16 mouse cellular contexts compared by ENCODE assay signal in the genomic region with DNA sequence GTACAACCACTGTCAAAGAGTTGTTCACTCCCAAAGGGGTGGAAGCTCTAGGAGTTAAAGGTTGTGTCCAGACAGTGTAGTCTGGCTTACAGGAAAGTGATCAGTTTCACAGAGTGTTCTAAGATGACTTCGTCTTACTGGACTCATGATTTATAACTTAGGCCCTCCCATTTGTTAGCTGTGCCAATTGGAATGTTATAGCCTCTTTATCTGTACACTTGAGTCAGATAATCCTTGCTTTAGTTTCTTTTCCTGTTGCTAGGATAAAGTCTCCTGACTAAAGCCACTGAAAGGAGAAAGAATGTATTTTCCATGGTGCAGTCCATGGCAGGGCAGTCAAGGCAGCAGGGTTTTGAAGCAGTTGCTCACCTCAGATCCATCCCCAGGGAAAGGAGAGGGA. TPM values are rescaled to one million over a fixed set of nuclear protein-coding genes. Genes with fewer than 3 reads are reported as not detected.
DNase-seq lines count a peak whose midpoint lies in the region; ATAC-seq and TF ChIP-seq lines count a peak whose summit lies in the region.
"Had no signal": no experiment of that assay in that cellular context is flagged by ENCODE, and none has a peak within 500 bp of the region (broad histone marks: within the 10 kb centered on the region; RNA-seq: fewer than 3 reads in every experiment).

No protein-coding gene starts in this region.

- no peak overlapping the region for H3K4me2 ChIP-seq in heart, embryonic 12.5 days
- H3K4me2 ChIP-seq in midbrain, embryonic 11.5 days = no peak overlapping the region
- H3K4me2 ChIP-seq in stomach, embryonic 15.5 days = no peak overlapping the region
- H3K4me2 ChIP-seq: forebrain, embryonic 13.5 days had no signal

- no peak for TF ChIP-seq POLR2A in embryonic fibroblast, embryonic 13.5 days (IDR thresholded peaks at IDR 0.05; ENCODE audit: low read depth, low read length)

- H3K27ac ChIP-seq in heart, embryonic 12.5 days (ENCODE audit: poor library complexity, severe bottlenecking) = peak overlapping the region; percentile 76
- H3K27ac ChIP-seq in midbrain, embryonic 11.5 days (ENCODE audit: low read depth, low read length) = no peak overlapping the region
- no peak overlapping the region for H3K27ac ChIP-seq in midbrain, embryonic 10.5 days (replicated peaks)
- H3K27ac ChIP-seq in embryonic fibroblast, embryonic 13.5 days (ENCODE audit: insufficient read depth, low read length) = peak overlapping the region; percentile 80
- peak overlapping the region; percentile 67 for H3K27ac ChIP-seq in stomach, embryonic 15.5 days
- H3K27ac ChIP-seq: forebrain, embryonic 13.5 days had no signal

- H3K27me3 ChIP-seq in heart, embryonic 12.5 days (replicated peaks) = no peaks in the 10 kb centered on the region
- no peaks in the 10 kb centered on the region for H3K27me3 ChIP-seq in midbrain, embryonic 11.5 days (ENCODE audit: control insufficient read depth, insufficient read depth, low read length)
- H3K27me3 ChIP-seq in midbrain, embryonic 10.5 days (ENCODE audit: low read depth, poor library complexity, severe bottlenecking) = no peaks in the 10 kb centered on the region
- H3K27me3 ChIP-seq in stomach, embryonic 15.5 days (replicated peaks) = no peaks in the 10 kb centered on the region
- H3K27me3 ChIP-seq: forebrain, embryonic 13.5 days; megakaryocyte, embryonic 14.5 days had no signal

- H3K9me3 ChIP-seq in heart, embryonic 12.5 days (replicated peaks) = no peaks in the 10 kb centered on the region
- no peaks in the 10 kb centered on the region for H3K9me3 ChIP-seq in midbrain, embryonic 11.5 days (ENCODE audit: control insufficient read depth, low read length)
- no peaks in the 10 kb centered on the region for H3K9me3 ChIP-seq in midbrain, embryonic 10.5 days (replicated peaks)
- H3K9me3 ChIP-seq in stomach, embryonic 15.5 days = no peaks in the 10 kb centered on the region
- H3K9me3 ChIP-seq: forebrain, embryonic 13.5 days; megakaryocyte, embryonic 14.5 days had no signal

- H3K36me3 ChIP-seq in heart, embryonic 12.5 days = peaks cover 3% of the 10 kb centered on the region; the same call in 1 of the 2 replicates
- no peaks in the 10 kb centered on the region for H3K36me3 ChIP-seq in midbrain, embryonic 11.5 days (ENCODE audit: control insufficient read depth, insufficient read depth, low read length)
- peaks cover 32% of the 10 kb centered on the region for H3K36me3 ChIP-seq in midbrain, embryonic 10.5 days
- no peaks in the 10 kb centered on the region for H3K36me3 ChIP-seq in stomach, embryonic 15.5 days

- WGBS in heart, embryonic 12.5 days = 13% methylated on average over 1 of the region's 1 CpGs
- 67% methylated on average over 1 of the region's 1 CpGs for WGBS in midbrain, embryonic 11.5 days
- WGBS in midbrain, embryonic 10.5 days = 77% methylated on average over 1 of the region's 1 CpGs
- 26% methylated on average over 1 of the region's 1 CpGs for WGBS in stomach, embryonic 15.5 days

- no peak for ATAC-seq in heart, embryonic 12.5 days (ENCODE audit: insufficient number of reproducible peaks, low FRiP score)
- no peak for ATAC-seq in midbrain, embryonic 11.5 days (ENCODE audit: low FRiP score)
- ATAC-seq in stomach, embryonic 15.5 days (ENCODE audit: insufficient read depth, low FRiP score, low read depth) = peak; percentile 53; the same call in 1 of the 2 replicates
- ATAC-seq: forebrain, embryonic 13.5 days had no signal

- no peak overlapping the region for H3K4me3 ChIP-seq in heart, embryonic 12.5 days
- no peak overlapping the region for H3K4me3 ChIP-seq in midbrain, embryonic 11.5 days (ENCODE audit: low read depth, low read length)
- no peak overlapping the region for H3K4me3 ChIP-seq in midbrain, embryonic 10.5 days
- H3K4me3 ChIP-seq in embryonic fibroblast, embryonic 13.5 days (ENCODE audit: insufficient read depth, low read length) = no peak overlapping the region
- H3K4me3 ChIP-seq in stomach, embryonic 15.5 days (replicated peaks) = no peak overlapping the region
- H3K4me3 ChIP-seq: forebrain, embryonic 13.5 days; megakaryocyte, embryonic 14.5 days had no signal

- TF ChIP-seq CTCF in embryonic fibroblast, embryonic 13.5 days (IDR thresholded peaks at IDR 0.05; ENCODE audit: borderline replicate concordance, insufficient read depth, low read length) = no peak

- DNase-seq in heart, adult 18-20 months = no peak
- peak; percentile 59 for DNase-seq in midbrain, embryonic 11.5 days (ENCODE audit: low spot score, missing footprints)
- no peak for DNase-seq in midbrain, embryonic 10.5 days (ENCODE audit: low spot score)
- no peak for DNase-seq in layer of hippocampus, adult 9-11 months
- no peak for DNase-seq in thymus, postnatal 10 days (ENCODE audit: low spot score in 2 of 2)
- DNase-seq: adrenal gland, adult 8-10 months; cerebellum, adult 9-11 months; kidney, adult 11 months; thymus, postnatal 14 days had no signal

- H3K4me1 ChIP-seq in heart, embryonic 12.5 days (replicated peaks) = peaks cover 42% of the 10 kb centered on the region
- no peaks in the 10 kb centered on the region for H3K4me1 ChIP-seq in midbrain, embryonic 11.5 days (ENCODE audit: control insufficient read depth, insufficient read depth, low read length)
- peaks cover 13% of the 10 kb centered on the region for H3K4me1 ChIP-seq in midbrain, embryonic 10.5 days
- peaks cover 18% of the 10 kb centered on the region for H3K4me1 ChIP-seq in embryonic fibroblast, embryonic 13.5 days (ENCODE audit: control insufficient read depth, insufficient read depth, low read length)
- H3K4me1 ChIP-seq in stomach, embryonic 15.5 days = 0 out of 2 replicates have a peak, but pooled peaks cover 4% of the 10 kb centered on the region

- 0 out of 2 replicates have a peak overlapping the region, but pooled peaks have one; percentile 39 for H3K9ac ChIP-seq in heart, embryonic 12.5 days
- H3K9ac ChIP-seq in midbrain, embryonic 11.5 days (ENCODE audit: low read length) = no peak overlapping the region
- H3K9ac ChIP-seq in stomach, embryonic 15.5 days = no peak overlapping the region
- H3K9ac ChIP-seq: forebrain, embryonic 13.5 days had no signal

RNA-seq across cellular contexts. Expression of a gene that starts 10.0 kb away (rescaled TPM):
- polyA plus RNA-seq in heart, embryonic 12.5 days (2016; fragmentation: Nextera tagmentation; extraction: Ambion mirVana) = 20.8 and 21.4 TPM in 2 replicates
- total RNA-seq in heart, adult 18-20 months (2021) = 10 to 100 TPM; 16.6 to 18.5 TPM
- 21.8 and 22.0 TPM in 2 replicates for polyA plus RNA-seq in midbrain, embryonic 11.5 days (2014; fragmentation: Nextera tagmentation; extraction: Ambion mirVana)
- polyA plus RNA-seq in midbrain, embryonic 10.5 days (2016; fragmentation: Nextera tagmentation; extraction: Ambion mirVana) = 19.2 and 19.4 TPM in 2 replicates
- 62.4 and 65.2 TPM in 2 replicates for polyA plus RNA-seq in embryonic fibroblast, embryonic 13.5 days (2011; ENCODE audit: insufficient read length, low read depth, missing spikeins)
- 22.3 and 24.6 TPM in 2 replicates for polyA plus RNA-seq in stomach, embryonic 15.5 days (2015; fragmentation: Nextera tagmentation; extraction: Ambion mirVana)

RNA-seq across cellular contexts. Expression of a gene that starts 36.9 kb away (rescaled TPM):
- 0.37 TPM in 1 of 2 replicates, not detected in the other for polyA plus RNA-seq in heart, embryonic 12.5 days (2016; fragmentation: Nextera tagmentation; extraction: Ambion mirVana)
- total RNA-seq in heart, adult 18-20 months (2021) = under 1 TPM in 1 of 2 experiments, not detected in 1; 0.59 TPM
- polyA plus RNA-seq in midbrain, embryonic 11.5 days (2014; fragmentation: Nextera tagmentation; extraction: Ambion mirVana) = not detected in 2 replicates
- 0.05 TPM in 1 of 2 replicates, not detected in the other for polyA plus RNA-seq in midbrain, embryonic 10.5 days (2016; fragmentation: Nextera tagmentation; extraction: Ambion mirVana)
- polyA plus RNA-seq in embryonic fibroblast, embryonic 13.5 days (2011; ENCODE audit: insufficient read length, low read depth, missing spikeins) = not detected in 2 replicates
- polyA plus RNA-seq in stomach, embryonic 15.5 days (2015; fragmentation: Nextera tagmentation; extraction: Ambion mirVana) = 0.33 and 0.34 TPM in 2 replicates
- total RNA-seq: adrenal gland, adult 8-10 months; hematopoietic stem cell, adult 5-6 weeks had no signal
- polyA plus RNA-seq: forebrain, embryonic 13.5 days; limb, embryonic 11.5 days had no signal

RNA-seq across cellular contexts. Expression of a gene that starts 38.8 kb away (rescaled TPM):
- polyA plus RNA-seq in heart, embryonic 12.5 days (2016; fragmentation: Nextera tagmentation; extraction: Ambion mirVana) = 0.18 and 0.19 TPM in 2 replicates
- total RNA-seq in heart, adult 18-20 months (2021) = under 1 TPM in 1 of 2 experiments, not detected in 1; 0.49 TPM
- polyA plus RNA-seq in midbrain, embryonic 11.5 days (2014; fragmentation: Nextera tagmentation; extraction: Ambion mirVana) = 0.68 and 0.73 TPM in 2 replicates
- 0.60 and 0.64 TPM in 2 replicates for polyA plus RNA-seq in midbrain, embryonic 10.5 days (2016; fragmentation: Nextera tagmentation; extraction: Ambion mirVana)
- polyA plus RNA-seq in embryonic fibroblast, embryonic 13.5 days (2011; ENCODE audit: insufficient read length, low read depth, missing spikeins) = not detected in 2 replicates
- polyA plus RNA-seq in stomach, embryonic 15.5 days (2015; fragmentation: Nextera tagmentation; extraction: Ambion mirVana) = 0.90 and 1.4 TPM in 2 replicates
- total RNA-seq: hematopoietic stem cell, adult 5-6 weeks had no signal

Comparison
In these comparisons a context has a peak if more than half of its experiments do, and no peak if none do; other contexts are left out.
1. H3K27ac ChIP-seq: peak in heart, embryonic 12.5 days (single experiment), embryonic fibroblast, embryonic 13.5 days (single experiment) and stomach, embryonic 15.5 days (single experiment); none in midbrain, embryonic 11.5 days (single experiment) and midbrain, embryonic 10.5 days (single experiment).